Mouse (Mus musculus) gastrocnemius, adult 2 months (tissue): ENCODE measurements at regions not wholly inside any gene's neighbourhood (a gene's known extent, or its start where the extent isn't known, plus 50 kb on each side); places are given as distances from the start of the nearest gene placed in this dataset.

ENCODE experiments used
- DNase-seq: peaks from one replicate; pipeline ENCODE4 v3.0.0; 2022
- H3K27ac ChIP-seq: fragments of 200-600 bp; 2 replicates; pipeline ENCODE4 v1.8.1; 2022; ENCODE audit warnings: mild to moderate bottlenecking
- H3K4me3 ChIP-seq: fragments of 200-600 bp; 2 replicates; pipeline ENCODE4 v1.8.1; 2022; ENCODE audit warnings: mild to moderate bottlenecking, moderate library complexity
- CTCF ChIP-seq: fragments of 200-600 bp; IDR thresholded peaks from 2 replicates; pipeline ENCODE4 v1.8.1; 2022; ENCODE audit warnings: antibody characterized with exemption, mild to moderate bottlenecking, moderate library complexity
- intact Hi-C: fragments of 180-260 bp; cut with DNase I; formaldehyde crosslinking; loops from one replicate; pipeline ENCODE4 v1.15.1; 2025

DNA sequence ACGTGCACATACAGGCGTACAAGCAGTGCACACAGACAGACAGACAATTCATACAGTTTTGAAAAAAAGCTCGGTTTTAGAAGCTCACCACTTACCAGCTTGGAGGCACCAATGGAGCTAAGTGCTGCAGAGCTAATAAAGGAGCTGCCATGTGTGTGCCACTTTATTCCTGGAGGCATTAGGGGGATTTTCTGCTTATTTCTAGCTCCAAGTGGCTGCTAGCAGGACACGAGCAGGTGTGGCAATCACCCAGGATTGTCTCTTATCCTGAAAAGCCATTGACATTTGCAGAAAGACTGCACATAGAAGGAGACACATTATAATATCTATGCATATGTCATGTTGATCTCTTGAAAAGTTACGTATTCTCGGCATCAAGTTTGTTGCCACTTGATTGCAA lies 472.5 kb downstream of the Slc4a3 start:
- no peak for DNase-seq
- no peak for TF ChIP-seq CTCF
- no peak overlapping the region for H3K4me3 ChIP-seq
- intact Hi-C loops = no loop called here
- H3K27ac ChIP-seq = no peak overlapping the region

GRCm38 (mm10) chr1:76019071-76019470 lies 473.0 kb downstream of the Slc4a3 start:
- Histone ChIP-seq H3K4me3 (no peak overlapping the region), H3K27ac (no peak overlapping the region)
- intact Hi-C loops = no loop called here
- TF ChIP-seq CTCF = no peak
- no peak for DNase-seq

GRCm38 (mm10) chr1:76024650-76025049 lies 478.6 kb downstream of the Slc4a3 start:
- intact Hi-C loops = no loop called here
- no peak for DNase-seq
- Histone ChIP-seq H3K27ac (no peak overlapping the region), H3K4me3 (no peak overlapping the region)
- no peak for TF ChIP-seq CTCF

DNA sequence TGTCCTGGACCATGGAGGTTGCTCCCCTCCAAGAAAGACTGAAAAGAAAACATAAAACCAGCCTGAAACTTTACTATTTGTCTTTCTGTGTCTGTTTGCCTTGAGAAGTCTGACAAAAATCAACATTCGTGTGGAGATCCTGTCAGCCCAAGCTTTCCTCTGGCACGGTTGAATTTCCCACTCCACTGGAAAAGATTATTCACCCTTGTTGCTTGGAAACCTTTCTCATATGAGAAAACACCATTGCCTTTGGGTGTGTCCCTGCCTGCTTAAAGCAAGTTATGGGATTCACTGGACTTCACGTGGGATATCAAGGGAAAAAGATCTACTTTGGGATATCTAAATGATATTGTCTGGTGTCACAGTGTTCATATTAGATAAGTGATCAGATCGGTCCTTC lies 479.3 kb downstream of the Slc4a3 start:
- DNase-seq = no peak
- TF ChIP-seq CTCF = no peak
- no peak overlapping the region for H3K27ac ChIP-seq
- intact Hi-C loops = no loop called here
- H3K4me3 ChIP-seq = no peak overlapping the region

DNA sequence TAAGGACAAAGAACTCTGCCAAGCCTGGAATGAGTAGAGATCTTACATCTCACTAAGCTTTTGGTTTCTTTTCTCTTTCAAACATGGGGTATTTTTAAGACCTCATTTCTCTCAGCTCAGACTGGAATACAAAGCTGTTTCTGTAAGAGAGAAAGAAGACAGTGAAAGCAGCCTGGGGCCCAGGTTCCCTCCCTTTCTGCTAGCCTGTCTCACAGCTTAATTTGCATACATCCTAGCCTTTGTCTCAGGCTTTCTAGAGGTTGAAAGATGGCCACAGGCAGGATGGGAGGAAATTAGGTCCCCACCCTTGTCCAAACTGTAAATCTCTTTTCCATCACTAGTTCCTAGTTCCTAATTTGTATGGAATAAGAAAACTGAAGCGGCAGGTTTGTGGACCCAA lies 483.0 kb downstream of the Slc4a3 start:
- intact Hi-C loops = no loop called here
- no peak overlapping the region for H3K4me3 ChIP-seq
- DNase-seq = no peak

DNA sequence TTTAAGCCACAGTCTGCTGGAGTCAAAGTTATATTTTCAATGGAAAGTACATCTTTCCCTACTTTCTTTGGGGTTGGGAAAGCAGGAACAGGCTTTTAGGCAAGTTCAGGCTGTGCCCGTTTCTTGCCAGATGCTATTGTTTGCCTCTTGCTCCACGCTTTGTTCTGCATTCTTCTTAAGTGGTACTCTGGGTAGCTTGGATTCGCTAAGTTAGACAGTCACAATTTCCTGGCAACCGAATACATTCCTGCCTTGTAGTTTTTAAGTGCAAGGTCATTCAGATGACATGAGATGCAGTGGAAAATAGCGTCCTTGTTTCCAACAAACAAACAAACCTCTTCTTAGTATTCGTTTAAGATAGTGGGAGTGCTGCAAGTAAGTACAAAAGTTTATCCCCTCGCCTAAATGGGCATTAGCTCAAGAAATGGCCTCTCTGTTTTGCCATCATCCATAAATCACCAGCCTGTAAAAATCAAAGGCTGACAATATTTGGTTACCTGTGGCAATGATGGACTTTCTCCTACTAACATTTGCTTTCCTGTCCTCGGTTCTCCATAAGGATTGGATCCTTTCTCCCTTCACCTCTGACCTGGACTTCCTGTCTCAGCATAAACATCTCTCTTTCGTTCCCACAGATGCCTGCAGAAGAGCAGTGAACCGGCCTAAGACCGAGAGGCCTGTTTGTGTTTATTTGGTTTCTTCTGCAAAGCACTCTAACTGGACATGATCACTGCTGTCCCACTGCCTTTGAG lies 485.3 kb downstream of the Slc4a3 start:
- Histone ChIP-seq H3K27ac (no peak overlapping the region), H3K4me3 (no peak overlapping the region)
- no peak for TF ChIP-seq CTCF
- intact Hi-C loops = no loop called here
- DNase-seq = no peak

More for the DNA sequence above, 483.0 kb downstream of the Slc4a3 start:
- H3K27ac ChIP-seq = no peak overlapping the region
- no peak for TF ChIP-seq CTCF

DNA sequence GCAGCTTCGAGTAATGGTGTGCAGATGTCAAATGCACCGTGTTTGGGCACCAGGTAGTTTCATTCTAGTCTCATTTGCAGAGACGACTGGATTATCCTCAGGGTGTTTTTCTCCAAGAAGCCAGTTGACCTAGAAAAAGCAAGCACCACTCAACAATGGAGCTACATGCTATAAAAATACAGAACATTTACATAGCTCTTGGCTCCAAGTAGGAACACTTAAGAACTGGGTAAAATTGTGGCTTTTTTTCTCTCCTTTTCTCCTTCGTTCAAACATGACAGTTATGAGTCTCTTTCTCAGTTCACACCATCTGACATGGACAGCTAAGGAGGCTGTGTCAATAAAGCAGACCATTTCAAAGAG lies 485.8 kb downstream of the Slc4a3 start:
- H3K27ac ChIP-seq = no peak overlapping the region
- TF ChIP-seq CTCF = no peak
- DNase-seq = no peak
- H3K4me3 ChIP-seq = no peak overlapping the region
- intact Hi-C loops = no loop called here

GRCm38 (mm10) chr1:76032626-76033025 lies 486.6 kb downstream of the Slc4a3 start:
- intact Hi-C loops = no loop called here
- no peak for TF ChIP-seq CTCF
- no peak overlapping the region for H3K27ac ChIP-seq
- no peak for DNase-seq
- H3K4me3 ChIP-seq = no peak overlapping the region

- intact Hi-C loops = no loop called here
- Histone ChIP-seq H3K27ac (no peak overlapping the region), H3K4me3 (no peak overlapping the region)
- no peak for TF ChIP-seq CTCF
- no peak for DNase-seq
Measured at GRCm38 (mm10) chr1:76036316-76036715, 490.2 kb downstream of the Slc4a3 start.

DNA sequence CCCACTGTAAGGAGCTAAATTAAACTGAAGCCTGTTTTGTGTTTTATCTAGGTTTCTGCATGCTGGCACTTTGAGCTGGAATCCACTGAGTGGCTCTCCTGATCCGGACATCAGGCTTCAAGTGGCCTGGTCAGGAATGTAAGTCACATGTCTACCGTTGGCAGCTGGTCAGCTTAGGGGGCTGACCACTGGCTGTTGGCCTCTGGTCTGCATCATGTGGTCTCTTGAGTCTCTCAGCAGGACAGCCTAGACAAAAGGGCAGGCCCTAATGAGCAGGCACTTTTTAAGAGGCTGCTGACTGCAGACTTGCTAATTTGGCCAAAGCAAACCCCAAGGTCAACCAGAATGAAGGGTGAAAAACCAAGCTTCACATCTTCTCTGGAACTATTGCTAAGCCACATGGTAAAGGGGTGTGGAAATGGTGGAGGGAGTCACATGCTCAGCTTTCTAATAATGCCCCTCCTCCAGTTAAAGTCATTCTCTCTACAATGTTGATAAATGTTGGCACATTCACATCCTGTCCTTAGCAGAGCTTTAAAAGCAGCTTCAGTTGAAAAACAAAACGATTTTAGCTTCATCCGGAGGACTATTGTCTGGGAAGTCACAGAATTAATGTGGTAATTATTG lies 493.1 kb downstream of the Slc4a3 start:
- peak; percentile 61 for DNase-seq
- intact Hi-C loops = no loop called here
- Histone ChIP-seq H3K4me3 (no peak overlapping the region), H3K27ac (no peak overlapping the region)
- TF ChIP-seq CTCF = 0 out of 2 replicates have a peak, but pooled peaks have one; percentile 2

- no peak for DNase-seq
- no peak for TF ChIP-seq CTCF
- H3K4me3 ChIP-seq = no peak overlapping the region
- intact Hi-C loops = no loop called here
- H3K27ac ChIP-seq = no peak overlapping the region
Measured at GRCm38 (mm10) chr1:76039661-76040060, 493.6 kb downstream of the Slc4a3 start.

DNA sequence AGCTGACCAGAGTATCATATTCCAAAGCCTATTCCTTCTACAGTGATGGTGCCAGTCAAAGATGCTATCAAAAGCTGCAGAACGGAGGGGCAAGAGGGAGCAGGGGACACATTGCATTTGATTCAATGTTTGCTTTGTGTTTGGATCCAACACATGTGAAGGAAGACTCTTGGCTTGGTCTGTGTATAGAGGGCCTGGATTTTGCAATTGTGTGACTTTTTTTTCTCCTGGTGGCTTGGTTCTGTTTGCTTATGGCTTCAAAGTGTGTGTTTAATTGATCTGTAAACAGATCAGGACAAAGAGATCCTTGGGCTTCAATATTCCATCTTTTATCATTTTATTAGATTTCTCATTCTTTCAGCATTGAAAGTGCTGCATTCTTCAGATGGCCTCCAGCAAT lies 504.2 kb downstream of the Slc4a3 start:
- Histone ChIP-seq H3K27ac (no peak overlapping the region), H3K4me3 (no peak overlapping the region)
- no peak for DNase-seq
- TF ChIP-seq CTCF = no peak
- intact Hi-C loops = no loop called here

- no peak for TF ChIP-seq CTCF
- Histone ChIP-seq H3K27ac (no peak overlapping the region), H3K4me3 (no peak overlapping the region)
- intact Hi-C loops = no loop called here
- no peak for DNase-seq
Measured at GRCm38 (mm10) chr1:76053378-76054171, 507.5 kb downstream of the Slc4a3 start.
